Mouse (Mus musculus): ENCODE data around the gene Cilp. TPM values are rescaled to one million over a fixed set of nuclear protein-coding genes. Genes with fewer than 3 reads are reported as not detected.

Cilp gene
- total RNA-seq, 2 experiments from 2014 or later = not detected

Other genes starting within 250 kb of the Cilp start
- 10.6 and 12.9 TPM in 2 replicates for gene Hacd3, start 243.5 kb upstream of the Cilp start, total RNA-seq (2015)
- 21.3 and 23.7 TPM in 2 replicates for gene Hacd3, start 243.5 kb upstream of the Cilp start, total RNA-seq (2017)
- 61.6 and 75.7 TPM in 2 replicates for gene Dpp8, start 232.8 kb upstream of the Cilp start, total RNA-seq (2015)
- gene Dpp8, start 232.8 kb upstream of the Cilp start, total RNA-seq (2017) = 93.8 and 113 TPM in 2 replicates
- gene Igdcc4, start 163.7 kb upstream of the Cilp start, total RNA-seq (2015) = 0.05 and 0.09 TPM in 2 replicates
- not detected in 2 replicates for gene Igdcc4, start 163.7 kb upstream of the Cilp start, total RNA-seq (2017)
- not detected in 2 replicates for gene Igdcc3, start 124.0 kb upstream of the Cilp start, total RNA-seq (2015)
- not detected in 2 replicates for gene Igdcc3, start 124.0 kb upstream of the Cilp start, total RNA-seq (2017)
- 0.80 and 1.3 TPM in 2 replicates for gene Parp16, start 69.8 kb upstream of the Cilp start, total RNA-seq (2015)
- 0.95 and 0.98 TPM in 2 replicates for gene Parp16, start 69.8 kb upstream of the Cilp start, total RNA-seq (2017)
- gene Clpx, start 29.1 kb downstream of the Cilp start, total RNA-seq (2015) = 17.6 and 23.2 TPM in 2 replicates
- 38.6 and 41.1 TPM in 2 replicates for gene Clpx, start 29.1 kb downstream of the Cilp start, total RNA-seq (2017)
- gene Pdcd7, start 80.9 kb downstream of the Cilp start, total RNA-seq (2015) = 14.3 and 15.6 TPM in 2 replicates
- 18.0 and 19.3 TPM in 2 replicates for gene Pdcd7, start 80.9 kb downstream of the Cilp start, total RNA-seq (2017)
- gene Ubap1l, start 95.9 kb downstream of the Cilp start, total RNA-seq (2015) = 0.58 TPM in 1 of 2 replicates, not detected in the other
- gene Ubap1l, start 95.9 kb downstream of the Cilp start, total RNA-seq (2017) = 0.12 TPM in 1 of 2 replicates, not detected in the other
- not detected in 2 replicates for gene Kbtbd13, start 126.5 kb downstream of the Cilp start, total RNA-seq (2015)
- gene Kbtbd13, start 126.5 kb downstream of the Cilp start, total RNA-seq (2017) = not detected in 2 replicates
- gene Rasl12, start 133.3 kb downstream of the Cilp start, total RNA-seq (2015) = 0.25 TPM in 1 of 2 replicates, not detected in the other
- 0.07 and 0.41 TPM in 2 replicates for gene Rasl12, start 133.3 kb downstream of the Cilp start, total RNA-seq (2017)
- not detected in 2 replicates for gene Slc51b, start 157.8 kb downstream of the Cilp start, total RNA-seq (2015)
- not detected in 2 replicates for gene Slc51b, start 157.8 kb downstream of the Cilp start, total RNA-seq (2017)
- 12.2 and 20.5 TPM in 2 replicates for gene Mtfmt, start 170.6 kb downstream of the Cilp start, total RNA-seq (2015)
- 6.7 and 9.5 TPM in 2 replicates for gene Mtfmt, start 170.6 kb downstream of the Cilp start, total RNA-seq (2017)
- gene Spg21, start 195.8 kb downstream of the Cilp start, total RNA-seq (2015) = 80.8 and 81.1 TPM in 2 replicates
- 90.2 and 107 TPM in 2 replicates for gene Spg21, start 195.8 kb downstream of the Cilp start, total RNA-seq (2017)

Measured in megakaryocyte, adult 5-6 weeks (primary cell).